Mouse (Mus musculus) MEL (cell line): ENCODE measurements around the gene Malsu1. TPM values are rescaled to one million over a fixed set of nuclear protein-coding genes. Genes with fewer than 3 reads are reported as not detected.

ENCODE experiments used
- DNase-seq: peaks from one replicate; pipeline ENCODE4 v3.0.0; 2011; ENCODE audit warnings: low read depth, low spot score
- H3K27ac ChIP-seq: 2 replicates; pipeline ENCODE4 v1.5.1; 2012; ENCODE audit warnings: low read depth, mild to moderate bottlenecking, control low read depth, low read length, moderate library complexity; ENCODE audit not compliant: control insufficient read depth
- H3K27me3 ChIP-seq, 2 experiments: fragments of 150-350 bp in 1 of 2; sonication (generic) in 1 of 2; 2 replicates each; pipeline ENCODE4 v1.6.1; 2012; ENCODE audit warnings: low read length in 2 of 2, mild to moderate bottlenecking in 2 of 2, improper control_type of control experiment in 1 of 2, moderate library complexity in 1 of 2; ENCODE audit not compliant: insufficient read depth in 2 of 2, control insufficient read depth in 1 of 2
- H3K36me3 ChIP-seq, 2 experiments: 2 replicates each; pipeline ENCODE4 v1.6.1; 2012 to 2014; ENCODE audit warnings: low read length in 2 of 2, improper control_type of control experiment in 1 of 2, inconsistent platforms in 1 of 2, mild to moderate bottlenecking in 1 of 2; ENCODE audit not compliant: insufficient read depth in 2 of 2, control insufficient read depth in 1 of 2
- H3K4me1 ChIP-seq, 2 experiments: fragments of 150-350 bp in 1 of 2; sonication (generic) in 1 of 2; 2 replicates each; pipeline ENCODE4 v1.6.1; 2012; ENCODE audit warnings: low read length in 2 of 2, improper control_type of control experiment in 1 of 2, mild to moderate bottlenecking in 1 of 2; ENCODE audit not compliant: insufficient read depth in 2 of 2, control insufficient read depth in 1 of 2
- H3K4me3 ChIP-seq, 2 experiments: fragments of 150-350 bp in 1 of 2; sonication (generic) in 1 of 2; 2 replicates each; pipeline ENCODE4 v1.5.1; 2012; ENCODE audit warnings: low read depth in 2 of 2, low read length in 2 of 2, mild to moderate bottlenecking in 2 of 2, moderate library complexity in 2 of 2, control low read depth in 1 of 2, improper control_type of control experiment in 1 of 2; ENCODE audit not compliant: control insufficient read depth in 1 of 2, insufficient read depth in 1 of 2
- H3K79me2 ChIP-seq: 2 replicates; pipeline ENCODE4 v1.6.1; 2012; ENCODE audit warnings: mild to moderate bottlenecking, low read length, moderate library complexity; ENCODE audit not compliant: control insufficient read depth, poor library complexity, insufficient read depth
- H3K9ac ChIP-seq: 2 replicates; pipeline ENCODE4 v1.6.1; 2012; ENCODE audit warnings: low read depth, mild to moderate bottlenecking, control low read depth, low read length, moderate library complexity; ENCODE audit not compliant: control insufficient read depth, poor library complexity, severe bottlenecking
- H3K9me3 ChIP-seq: fragments of 150-350 bp; sonication (generic); replicated peaks from 2 replicates; pipeline ENCODE4 v1.6.1; 2012; ENCODE audit warnings: mild to moderate bottlenecking, low read length, improper control_type of control experiment, moderate library complexity; ENCODE audit not compliant: insufficient read depth
- CHD2 ChIP-seq: IDR thresholded peaks from 2 replicates; pipeline ENCODE4 v1.6.1; 2011; ENCODE audit warnings: low read length, improper control_type of control experiment
- CTCF ChIP-seq, 3 experiments: IDR thresholded peaks in 2 of 3; conservative IDR thresholded peaks in 1 of 3; 2 replicates each; pipeline ENCODE4 v1.5.1; 2011 to 2012; ENCODE audit warnings: low read length in 3 of 3, low read depth in 2 of 3, mild to moderate bottlenecking in 2 of 3, improper control_type of control experiment in 1 of 3, inconsistent platforms in 1 of 3, mixed read lengths in 1 of 3, moderate library complexity in 1 of 3; ENCODE audit not compliant: control insufficient read depth in 1 of 3, insufficient read depth in 1 of 3, poor library complexity in 1 of 3, severe bottlenecking in 1 of 3
- E2F4 ChIP-seq: IDR thresholded peaks from 2 replicates; pipeline ENCODE4 v1.6.1; 2011; ENCODE audit warnings: low read depth, low read length, improper control_type of control experiment, borderline replicate concordance
- ELF1 ChIP-seq: IDR thresholded peaks from 2 replicates; pipeline ENCODE4 v1.6.1; 2014; ENCODE audit warnings: low read depth, mild to moderate bottlenecking, inconsistent platforms, low read length, improper control_type of control experiment, moderate library complexity
- GABPA ChIP-seq: IDR thresholded peaks from 2 replicates; pipeline ENCODE4 v1.6.1; 2012; ENCODE audit warnings: low read depth, mild to moderate bottlenecking, inconsistent platforms, low read length, improper control_type of control experiment, moderate library complexity
- GATA1 ChIP-seq: IDR thresholded peaks from 2 replicates; pipeline ENCODE4 v1.6.1; 2011; ENCODE audit warnings: low read depth, low read length, improper control_type of control experiment
- KAT2A ChIP-seq: conservative IDR thresholded peaks from 2 replicates; pipeline ENCODE4 v1.6.1; 2012; ENCODE audit warnings: low read depth, low read length, improper control_type of control experiment, inconsistent platforms
- MAFK ChIP-seq: IDR thresholded peaks from 2 replicates; pipeline ENCODE4 v1.6.1; 2011; ENCODE audit warnings: low read depth, mild to moderate bottlenecking, low read length, improper control_type of control experiment, borderline replicate concordance
- MAX ChIP-seq: IDR thresholded peaks from 2 replicates; pipeline ENCODE4 v1.6.1; 2011; ENCODE audit warnings: low read length, improper control_type of control experiment
- MAZ ChIP-seq: IDR thresholded peaks from 2 replicates; pipeline ENCODE4 v1.6.1; 2012; ENCODE audit warnings: low read depth, mild to moderate bottlenecking, inconsistent platforms, low read length, improper control_type of control experiment
- MYB ChIP-seq: IDR thresholded peaks from 2 replicates; pipeline ENCODE4 v1.6.1; 2011; ENCODE audit warnings: mild to moderate bottlenecking, low read depth, low read length, improper control_type of control experiment
- NRF1 ChIP-seq: IDR thresholded peaks from 2 replicates; pipeline ENCODE4 v1.6.1; 2014; ENCODE audit warnings: low read depth, mild to moderate bottlenecking, inconsistent platforms, low read length, improper control_type of control experiment, moderate library complexity; ENCODE audit not compliant: poor library complexity, insufficient read depth, severe bottlenecking
- POLR2A ChIP-seq, 2 experiments: IDR thresholded peaks; 2 replicates each; pipeline ENCODE4 v1.6.1; 2011 to 2012; ENCODE audit warnings: low read length in 2 of 2, mild to moderate bottlenecking in 2 of 2, control low read depth in 1 of 2, improper control_type of control experiment in 1 of 2, low read depth in 1 of 2, moderate library complexity in 1 of 2; ENCODE audit not compliant: control insufficient read depth in 1 of 2, insufficient read depth in 1 of 2, poor library complexity in 1 of 2
- POLR2AphosphoS2 ChIP-seq: IDR thresholded peaks from 2 replicates; pipeline ENCODE4 v1.6.1; 2011; ENCODE audit warnings: low read length, improper control_type of control experiment
- RAD21 ChIP-seq: IDR thresholded peaks from 2 replicates; pipeline ENCODE4 v1.6.1; 2011; ENCODE audit warnings: mild to moderate bottlenecking, low read depth, low read length, improper control_type of control experiment
- RCOR1 ChIP-seq: IDR thresholded peaks from 2 replicates; pipeline ENCODE4 v1.6.1; 2012; ENCODE audit warnings: low read depth, mild to moderate bottlenecking, inconsistent platforms, low read length, improper control_type of control experiment
- SMC3 ChIP-seq: IDR thresholded peaks from 2 replicates; pipeline ENCODE4 v1.6.1; 2011; ENCODE audit warnings: low read depth, low read length, improper control_type of control experiment
- USF2 ChIP-seq, 2 experiments: IDR thresholded peaks; 2 replicates each; pipeline ENCODE4 v1.6.1; 2011 to 2012; ENCODE audit warnings: improper control_type of control experiment in 2 of 2, low read length in 2 of 2, borderline replicate concordance in 1 of 2, inconsistent platforms in 1 of 2, low read depth in 1 of 2, mild to moderate bottlenecking in 1 of 2; ENCODE audit not compliant: insufficient read depth in 1 of 2
- ZKSCAN1 ChIP-seq: IDR thresholded peaks from 2 replicates; pipeline ENCODE4 v1.6.1; 2012; ENCODE audit warnings: low read depth, mild to moderate bottlenecking, inconsistent platforms, low read length, improper control_type of control experiment, moderate library complexity
- polyA plus RNA-seq, 2 experiments: library from polyadenylated mRNA; stranded (reverse) in 1 of 2; unstranded in 1 of 2; fragments of >175 nt in 1 of 2; fragments of >200 nt in 1 of 2; gene quantifications; 2 replicates each; pipeline versions ENCODE4 v1.2.1 to v1.2.4; 2012; ENCODE audit warnings: low replicate concordance in 2 of 2, low read depth in 1 of 2; ENCODE audit not compliant: insufficient read length in 2 of 2, insufficient read depth in 1 of 2, missing spikeins in 1 of 2
- total RNA-seq: library from RNA; depleted of rRNA; stranded (reverse); fragments of 300-350 nt; gene quantifications from 2 replicates; pipeline ENCODE4 v1.2.3, GENCODE M21; 2012

The Malsu1 gene
- total and polyA plus RNA-seq, 3 experiments: 27.8 to 60.7 TPM; not detected in 1

DNA sequence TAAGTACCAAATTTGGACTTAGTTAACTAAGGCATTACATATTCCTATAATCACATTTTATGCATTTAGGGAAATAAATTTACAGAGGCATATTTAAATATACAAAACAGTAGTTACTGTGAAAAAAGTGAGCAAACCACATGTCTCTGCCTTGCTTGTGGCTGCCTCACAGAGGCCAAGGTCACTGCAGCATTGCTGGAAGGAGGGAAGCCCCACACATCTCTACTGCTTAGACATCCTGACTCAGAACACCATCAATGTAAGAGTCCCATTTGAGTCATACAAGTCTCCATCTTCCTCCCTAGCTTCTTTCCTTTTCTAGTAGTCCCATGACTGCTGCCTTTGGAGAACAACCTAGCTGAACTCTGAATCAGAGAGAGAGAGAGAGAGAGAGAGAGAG, 56.7 kb downstream of the Malsu1 start:
- Histone ChIP-seq H3K9me3 (no peaks in the 10 kb centered on the region), H3K4me1 (no peaks in the 10 kb centered on the region), H3K9ac (no peak overlapping the region), H3K4me3 (no peak overlapping the region), H3K79me2 (no peaks in the 10 kb centered on the region), H3K27ac (no peak overlapping the region), H3K36me3 (no peaks in the 10 kb centered on the region), H3K27me3 (peaks cover 0 to 3% of the 10 kb centered on the region in 2 experiments; a peak in 2 of 4 replicates)
- TF ChIP-seq RAD21 (no peak), POLR2A (IDR thresholded peaks at IDR 0.05; ENCODE audit: control insufficient read depth in 1 of 2, insufficient read depth in 1 of 2, low read depth in 1 of 2, low read length in 2 of 2, poor library complexity in 1 of 2) (no peak), CTCF (IDR thresholded peaks at IDR 0.05 in 2 of 3, conservative IDR thresholded peaks at IDR 0.05 in 1 of 3; ENCODE audit: control insufficient read depth in 1 of 3, insufficient read depth in 1 of 3, low read depth in 2 of 3, low read length in 3 of 3, poor library complexity in 1 of 3, severe bottlenecking in 1 of 3) (no peak), NRF1 (no peak), ELF1 (no peak), POLR2AphosphoS2 (no peak), E2F4 (no peak), GABPA (no peak), MAFK (no peak), MAX (no peak), ZKSCAN1 (no peak), SMC3 (no peak), MAZ (no peak), KAT2A (no peak)
- no peak for DNase-seq

DNA sequence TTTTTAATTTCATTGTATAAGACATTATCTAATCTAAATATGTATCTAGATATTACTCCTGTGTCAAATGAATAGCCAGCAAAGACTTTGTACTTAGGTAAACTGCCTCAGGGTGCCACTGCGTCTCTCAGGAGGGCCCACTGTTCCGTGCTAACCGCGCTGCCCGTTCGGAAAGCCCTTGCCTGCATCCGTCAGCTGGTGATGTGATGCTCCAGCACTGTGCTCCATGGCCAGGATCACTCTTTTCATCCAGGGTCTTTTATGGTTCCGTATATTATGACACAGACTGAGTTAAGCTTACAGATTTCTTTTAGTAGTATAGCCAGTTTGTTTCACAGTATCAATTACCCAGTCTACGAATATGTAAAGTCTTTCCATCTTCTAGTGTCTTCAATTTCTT, 58.3 kb downstream of the Malsu1 start:
- H3K79me2 ChIP-seq: no peaks in the 10 kb centered on the region
- no peaks in the 10 kb centered on the region for H3K9me3 ChIP-seq
- no peaks in the 10 kb centered on the region for H3K36me3 ChIP-seq

DNA sequence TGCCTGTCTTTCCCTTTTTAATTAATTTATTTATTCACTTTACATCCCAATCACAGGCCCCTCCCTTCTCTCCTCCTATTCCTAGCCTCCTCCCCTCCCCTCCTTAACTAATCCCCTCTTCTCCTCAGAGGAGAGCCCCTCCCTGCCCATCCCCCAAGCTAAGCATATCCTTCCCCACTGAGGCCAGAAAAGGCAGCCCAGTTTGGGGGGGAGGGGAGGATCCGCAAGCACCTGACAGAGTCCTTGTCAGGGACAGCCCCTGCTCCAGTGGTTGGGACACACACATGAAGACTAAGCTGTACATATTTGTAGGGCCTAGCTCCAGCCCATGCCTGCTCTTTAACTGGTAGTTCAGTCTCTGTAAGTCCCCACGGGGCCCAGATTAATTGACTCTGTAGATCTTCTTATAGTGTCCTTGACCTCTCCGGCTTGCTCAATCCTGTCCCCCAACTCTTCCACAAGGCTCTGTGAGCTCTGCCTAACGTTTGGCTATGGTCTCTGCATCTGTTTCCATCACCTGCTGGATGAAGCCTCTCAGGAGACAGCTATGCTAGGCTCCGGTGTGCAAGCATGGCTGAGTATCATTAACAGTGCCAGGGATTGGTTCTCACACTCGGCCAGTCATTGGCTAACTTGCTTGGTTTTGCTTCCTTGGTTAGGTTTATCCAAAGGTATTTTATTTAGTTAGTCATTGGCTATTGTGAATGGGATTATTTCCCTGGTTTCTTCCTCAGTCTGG, 58.9 kb downstream of the Malsu1 start:
- DNase-seq: no peak
- H3K9ac ChIP-seq: no peak overlapping the region
- H3K4me3 ChIP-seq: no peak overlapping the region
- no peaks in the 10 kb centered on the region; a peak in 1 of 4 replicates for H3K4me1 ChIP-seq
- no peaks in the 10 kb centered on the region for H3K79me2 ChIP-seq
- no peak overlapping the region for H3K27ac ChIP-seq
- no peaks in the 10 kb centered on the region for H3K36me3 ChIP-seq
- peaks cover 0 to 5% of the 10 kb centered on the region in 2 experiments; a peak in 3 of 4 replicates for H3K27me3 ChIP-seq
- no peak for TF ChIP-seq POLR2AphosphoS2
- TF ChIP-seq RCOR1: no peak
- no peak for TF ChIP-seq CHD2
- TF ChIP-seq RAD21: no peak
- no peak for TF ChIP-seq USF2 (IDR thresholded peaks at IDR 0.05; ENCODE audit: borderline replicate concordance in 1 of 2, insufficient read depth in 1 of 2, low read depth in 1 of 2, low read length in 2 of 2)
- TF ChIP-seq GATA1: no peak
- H3K9me3 ChIP-seq: no peaks in the 10 kb centered on the region

More for the DNA sequence above, 58.3 kb downstream of the Malsu1 start:
- no peak for TF ChIP-seq POLR2A (IDR thresholded peaks at IDR 0.05; ENCODE audit: control insufficient read depth in 1 of 2, insufficient read depth in 1 of 2, low read depth in 1 of 2, low read length in 2 of 2, poor library complexity in 1 of 2)
- no peak for TF ChIP-seq MYB
- Histone ChIP-seq H3K4me1 (no peaks in the 10 kb centered on the region; a peak in 1 of 4 replicates), H3K4me3 (no peak overlapping the region), H3K27ac (no peak overlapping the region), H3K9ac (no peak overlapping the region), H3K27me3 (peaks cover 0 to 5% of the 10 kb centered on the region in 2 experiments; a peak in 3 of 4 replicates)
- no peak for DNase-seq
